8 mouse cellular contexts compared by ENCODE assay signal in the genomic region with DNA sequence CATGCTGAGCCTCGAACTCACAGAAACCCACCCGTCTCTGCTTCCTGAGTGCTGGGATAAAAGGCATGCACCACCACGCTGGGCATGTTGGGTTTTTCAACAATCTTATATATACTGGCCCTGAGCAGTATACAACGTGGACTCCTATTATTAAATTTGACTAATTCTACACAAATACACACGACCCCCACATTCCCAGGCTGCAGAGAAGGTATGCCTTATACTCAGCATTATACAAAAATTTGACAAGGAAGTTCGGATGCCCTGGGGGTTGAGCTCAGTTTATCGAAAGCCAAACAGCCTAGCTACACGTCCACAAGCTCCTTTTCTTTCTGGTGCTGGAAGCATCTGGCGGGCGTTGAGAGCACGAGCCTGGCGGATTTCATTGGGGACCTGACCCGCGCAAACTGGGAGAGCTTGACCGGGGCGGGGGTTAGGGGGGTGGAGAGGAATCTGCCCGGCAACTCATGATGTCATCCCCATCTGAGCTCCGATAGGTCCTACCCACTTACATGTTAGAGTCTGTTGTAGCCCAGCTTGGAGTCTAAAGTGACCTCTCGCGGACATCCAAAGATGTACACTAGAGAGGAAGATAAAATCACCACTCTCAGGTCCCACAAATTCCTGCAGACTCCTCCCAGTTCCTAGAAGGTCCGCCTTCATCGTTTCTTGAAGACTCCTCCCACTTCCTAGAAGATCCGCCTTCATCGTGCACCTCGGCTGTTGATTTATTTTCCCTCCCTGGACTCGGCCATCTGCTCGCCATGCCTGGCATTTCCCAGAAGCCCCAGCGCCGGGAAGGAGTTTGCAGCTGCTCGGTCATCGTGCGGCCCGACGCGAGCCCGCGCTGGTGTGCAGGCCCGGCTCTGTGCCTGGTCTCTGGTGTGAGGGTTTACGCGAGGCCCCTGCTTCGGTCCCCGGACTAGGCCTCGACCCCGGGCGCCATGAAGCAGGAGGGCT. TPM values are rescaled to one million over a fixed set of nuclear protein-coding genes. Genes with fewer than 3 reads are reported as not detected.
DNase-seq lines count a peak whose midpoint lies in the region; ATAC-seq and TF ChIP-seq lines count a peak whose summit lies in the region.

A gene (plus strand): TSS at position 769 of the 960 bp plus-strand sequence.

- peak; percentile 15; the same call in 1 of the 2 replicates for TF ChIP-seq CTCF in bone marrow, adult 2 months (IDR thresholded peaks at IDR 0.05; ENCODE audit: control insufficient read depth, insufficient read depth, low read length)
- TF ChIP-seq CTCF in midbrain, postnatal 0 days (IDR thresholded peaks at IDR 0.05): peak; percentile 74

- DNase-seq in 416B (ENCODE audit: low read depth): peak; percentile 100
- peak; percentile 100 for DNase-seq in heart, adult 8-10 months (ENCODE audit: low spot score)
- peak; percentile 99 for DNase-seq in kidney, adult 9 months
- peak; percentile 97 for DNase-seq in limb, embryonic 14.5 days (ENCODE audit: low spot score)
- DNase-seq in midbrain, postnatal 0 days (ENCODE audit: low spot score): peak; percentile 99
- DNase-seq in spleen, postnatal 14 days (ENCODE audit: low spot score in 2 of 2): peak; percentile 97 to 98

- H3K4me3 ChIP-seq in bone marrow, adult 2 months (replicated peaks; ENCODE audit: control insufficient read depth, low read depth, low read length): peak within 1 kb of the TSS; percentile 95
- H3K4me3 ChIP-seq in embryonic facial prominence, embryonic 15.5 days (replicated peaks): peak within 1 kb of the TSS; percentile 78
- peak within 1 kb of the TSS; percentile 100 for H3K4me3 ChIP-seq in limb, embryonic 14.5 days (replicated peaks; ENCODE audit: low read length)
- peak within 1 kb of the TSS; percentile 99 for H3K4me3 ChIP-seq in midbrain, postnatal 0 days (ENCODE audit: low read depth, low read length)

- H3K4me2 ChIP-seq in embryonic facial prominence, embryonic 15.5 days (replicated peaks): peak within 1 kb of the TSS; percentile 70
- H3K4me2 ChIP-seq in limb, embryonic 14.5 days (replicated peaks; ENCODE audit: low read depth, low read length, severe bottlenecking): peak within 1 kb of the TSS; percentile 73
- H3K4me2 ChIP-seq in midbrain, postnatal 0 days (ENCODE audit: low read depth, low read length, poor library complexity, severe bottlenecking): peak within 1 kb of the TSS; percentile 84

- no peaks in the 10 kb centered on the region for H3K4me1 ChIP-seq in bone marrow, adult 2 months (ENCODE audit: control insufficient read depth, insufficient read depth, low read length)
- peaks cover 7% of the 10 kb centered on the region for H3K4me1 ChIP-seq in embryonic facial prominence, embryonic 15.5 days
- peaks cover 8% of the 10 kb centered on the region for H3K4me1 ChIP-seq in limb, embryonic 14.5 days (ENCODE audit: control insufficient read depth, insufficient read depth, low read length)
- H3K4me1 ChIP-seq in midbrain, postnatal 0 days (ENCODE audit: insufficient read depth, low read length): 0 out of 2 replicates have a peak, but pooled peaks cover 5% of the 10 kb centered on the region

- H3K27ac ChIP-seq in bone marrow, adult 2 months (ENCODE audit: control insufficient read depth, insufficient read depth, low read depth, low read length, poor library complexity): peak within 1 kb of the TSS; percentile 66
- peak within 1 kb of the TSS; percentile 83 for H3K27ac ChIP-seq in embryonic facial prominence, embryonic 15.5 days (replicated peaks)
- peak within 1 kb of the TSS; percentile 58 for H3K27ac ChIP-seq in limb, embryonic 14.5 days (replicated peaks; ENCODE audit: low read depth, low read length)
- peak within 1 kb of the TSS; percentile 80 for H3K27ac ChIP-seq in midbrain, postnatal 0 days (ENCODE audit: low read depth, low read length)

- 2% methylated on average over 45 of the region's 45 CpGs for WGBS in bone marrow, adult 2 months
- 3% methylated on average over 45 of the region's 45 CpGs for WGBS in embryonic facial prominence, embryonic 15.5 days
- WGBS in limb, embryonic 14.5 days: 7% methylated on average over 45 of the region's 45 CpGs
- 4% methylated on average over 45 of the region's 45 CpGs for WGBS in midbrain, postnatal 0 days

- ATAC-seq in embryonic facial prominence, embryonic 15.5 days (ENCODE audit: insufficient number of reproducible peaks, low FRiP score, low TSS enrichment, low read depth): peak; percentile 94
- ATAC-seq in limb, embryonic 14.5 days (ENCODE audit: low FRiP score, low read depth): peak; percentile 97
- ATAC-seq in midbrain, postnatal 0 days (ENCODE audit: low FRiP score): peak; percentile 95

- peaks cover 22% of the 10 kb centered on the region for H3K36me3 ChIP-seq in embryonic facial prominence, embryonic 15.5 days
- H3K36me3 ChIP-seq in limb, embryonic 14.5 days (ENCODE audit: control insufficient read depth, insufficient read depth, low read length): peaks cover 19% of the 10 kb centered on the region
- peaks cover 11% of the 10 kb centered on the region for H3K36me3 ChIP-seq in midbrain, postnatal 0 days (ENCODE audit: insufficient read depth, low read length)

- no peaks in the 10 kb centered on the region for H3K27me3 ChIP-seq in embryonic facial prominence, embryonic 15.5 days
- no peaks in the 10 kb centered on the region for H3K27me3 ChIP-seq in limb, embryonic 14.5 days (ENCODE audit: control insufficient read depth, insufficient read depth, low read length)
- no peaks in the 10 kb centered on the region for H3K27me3 ChIP-seq in midbrain, postnatal 0 days (ENCODE audit: insufficient read depth, low read length)

- H3K9me3 ChIP-seq in embryonic facial prominence, embryonic 15.5 days (replicated peaks): no peaks in the 10 kb centered on the region
- no peaks in the 10 kb centered on the region for H3K9me3 ChIP-seq in limb, embryonic 14.5 days (ENCODE audit: control insufficient read depth, low read length)
- no peaks in the 10 kb centered on the region for H3K9me3 ChIP-seq in midbrain, postnatal 0 days (ENCODE audit: low read length)

- peak; percentile 84; the same call in 1 of the 2 replicates for TF ChIP-seq POLR2A in bone marrow, adult 2 months (IDR thresholded peaks at IDR 0.05; ENCODE audit: borderline replicate concordance, control insufficient read depth, low read depth, low read length)
- peak; percentile 93; the same call in 1 of the 2 replicates for TF ChIP-seq POLR2A in limb, embryonic 14.5 days (IDR thresholded peaks at IDR 0.05; ENCODE audit: borderline replicate concordance, extremely low read depth, insufficient read depth, insufficient read length)

- H3K9ac ChIP-seq in embryonic facial prominence, embryonic 15.5 days: peak within 1 kb of the TSS; percentile 96
- H3K9ac ChIP-seq in limb, embryonic 14.5 days (ENCODE audit: low read depth, low read length, severe bottlenecking): peak within 1 kb of the TSS; percentile 97
- peak within 1 kb of the TSS; percentile 99 for H3K9ac ChIP-seq in midbrain, postnatal 0 days (replicated peaks; ENCODE audit: low read length, poor library complexity, severe bottlenecking)

RNA-seq across cellular contexts. Expression of the gene that starts here (rescaled TPM):
- polyA plus RNA-seq in bone marrow, adult 2 months (2011; ENCODE audit: insufficient read depth, insufficient read length, low replicate concordance, missing spikeins): 28.2 and 57.7 TPM in 2 replicates
- polyA plus RNA-seq in embryonic facial prominence, embryonic 15.5 days (2015; fragmentation: Nextera tagmentation; extraction: Ambion mirVana): 204 and 214 TPM in 2 replicates
- 100 to 1,000 TPM in 1 of 4 experiments, 10 to 100 TPM in 3; 95.0 to 106 (median 99.1) TPM for total RNA-seq in heart, adult 8-10 months (2022)
- polyA plus RNA-seq in limb, embryonic 14.5 days (2012; rRNA removed): 208 and 228 TPM in 2 replicates
- 141 and 145 TPM in 2 replicates for polyA plus RNA-seq in limb, embryonic 14.5 days (2014; fragmentation: Nextera tagmentation; extraction: Ambion mirVana)
- 114 and 129 TPM in 2 replicates for total RNA-seq in midbrain, postnatal 0 days (2014; rRNA removed)
- polyA plus RNA-seq in midbrain, postnatal 0 days (2015; fragmentation: Nextera tagmentation; extraction: Ambion mirVana): 182 and 183 TPM in 2 replicates

Comparison
In these comparisons a context has a peak if more than half of its experiments do, and no peak if none do; other contexts are left out.
1. Peak in every context shown above with its lines: DNase-seq, ATAC-seq, H3K4me3 ChIP-seq and H3K27ac ChIP-seq.